Mouse (Mus musculus): ENCODE measurements around the gene Creb1.
A peak's percentile ranks its signal among the peaks of the same experiment; 100 is the strongest.

The Creb1 gene

GRCm38 (mm10) chr1:64532589-64533470 is at the start of gene Creb1:
Creb1 (plus strand) TSS chr1:64532645.
- DNase-seq (ENCODE audit: low read depth, low spot score), result peak; percentile 97

- no peak for DNase-seq (ENCODE audit: low read depth, low spot score)
Observed at GRCm38 (mm10) chr1:64488521-64489029, 43.9 kb upstream of the Creb1 start.

- DNase-seq (ENCODE audit: low read depth, low spot score), result no peak
Observed at GRCm38 (mm10) chr1:64496803-64497202, 35.6 kb upstream of the Creb1 start.

GRCm38 (mm10) chr1:64501382-64502140 is 30.9 kb upstream of the Creb1 start:
- no peak for DNase-seq (ENCODE audit: low read depth, low spot score)

- DNase-seq (ENCODE audit: low read depth, low spot score), result no peak
Observed at GRCm38 (mm10) chr1:64508479-64509096, 23.9 kb upstream of the Creb1 start.

GRCm38 (mm10) chr1:64509678-64510077 is 22.8 kb upstream of the Creb1 start:
- no peak for DNase-seq (ENCODE audit: low read depth, low spot score)

GRCm38 (mm10) chr1:64514184-64514583 is 18.3 kb upstream of the Creb1 start:
- DNase-seq (ENCODE audit: low read depth, low spot score), result no peak

GRCm38 (mm10) chr1:64516593-64516992 is 15.9 kb upstream of the Creb1 start:
- DNase-seq (ENCODE audit: low read depth, low spot score), result no peak

GRCm38 (mm10) chr1:64518480-64518879 is 14.0 kb upstream of the Creb1 start:
- DNase-seq (ENCODE audit: low read depth, low spot score), result no peak

GRCm38 (mm10) chr1:64519345-64519744 is 13.1 kb upstream of the Creb1 start:
- DNase-seq (ENCODE audit: low read depth, low spot score), result no peak

GRCm38 (mm10) chr1:64519901-64520300 is 12.5 kb upstream of the Creb1 start:
- DNase-seq (ENCODE audit: low read depth, low spot score), result no peak

- DNase-seq (ENCODE audit: low read depth, low spot score), result no peak
Observed at GRCm38 (mm10) chr1:64521734-64522133, 10.7 kb upstream of the Creb1 start.

- DNase-seq (ENCODE audit: low read depth, low spot score), result no peak
Observed at GRCm38 (mm10) chr1:64522637-64523036, 9.8 kb upstream of the Creb1 start.

GRCm38 (mm10) chr1:64523117-64523516 is 9.3 kb upstream of the Creb1 start:
- DNase-seq (ENCODE audit: low read depth, low spot score), result no peak

GRCm38 (mm10) chr1:64524661-64525060 is 7.8 kb upstream of the Creb1 start:
- DNase-seq (ENCODE audit: low read depth, low spot score), result no peak

GRCm38 (mm10) chr1:64527626-64528025 is 4.8 kb upstream of the Creb1 start:
- DNase-seq (ENCODE audit: low read depth, low spot score), result no peak

GRCm38 (mm10) chr1:64529781-64530315 is 2.6 kb upstream of the Creb1 start:
- DNase-seq (ENCODE audit: low read depth, low spot score), result no peak

GRCm38 (mm10) chr1:64531548-64531947 is 897 bp upstream of the Creb1 start:
- no peak for DNase-seq (ENCODE audit: low read depth, low spot score)

- DNase-seq (ENCODE audit: low read depth, low spot score), result no peak
Observed at GRCm38 (mm10) chr1:64532067-64532523, 350 bp upstream of the Creb1 start.

- peak; percentile 36 for DNase-seq (ENCODE audit: low read depth, low spot score)
Observed at GRCm38 (mm10) chr1:64533471-64534443, 1.3 kb downstream of the Creb1 start.
